Mouse (Mus musculus): ENCODE data around the gene Slc7a8.

The Slc7a8 gene

GRCm38 (mm10) chr14:54701298-54701697, 80.4 kb downstream of the Slc7a8 start:
- in situ Hi-C loops (cut with MboI, MseI), result no loop called here

GRCm38 (mm10) chr14:54699586-54699985, 82.2 kb downstream of the Slc7a8 start:
- in situ Hi-C loops (cut with MboI, MseI), result no loop called here

GRCm38 (mm10) chr14:54698733-54699132, 83.0 kb downstream of the Slc7a8 start, which contains the start of gene Gm29776:
TSS of gene Gm29776 (minus strand) at chr14:54698833.
- in situ Hi-C loops (cut with MboI, MseI), result no loop called here

DNA sequence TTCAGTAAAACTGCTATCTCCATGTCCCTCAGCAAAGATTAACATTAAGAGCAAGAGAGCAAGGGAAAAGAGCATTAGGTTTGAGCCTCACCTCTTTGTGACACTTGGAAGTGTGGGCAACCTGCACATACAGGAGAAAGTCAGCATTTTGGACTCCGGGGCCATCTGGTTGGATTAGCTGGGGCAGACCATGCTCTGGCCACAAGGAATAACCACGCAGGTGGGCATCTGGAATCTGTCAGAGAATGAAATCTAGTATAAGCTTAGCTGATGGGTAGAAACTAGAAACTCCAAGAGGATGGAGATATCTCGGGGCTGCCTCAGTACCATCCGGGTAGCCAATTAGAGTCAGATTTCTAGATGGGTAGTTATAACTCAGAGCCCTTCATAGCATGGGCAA, 85.0 kb downstream of the Slc7a8 start:
- in situ Hi-C loops (cut with MboI, MseI), result no loop called here

- in situ Hi-C loops (cut with MboI, MseI), result no loop called here
Observed at GRCm38 (mm10) chr14:54695042-54695441, 86.7 kb downstream of the Slc7a8 start.

DNA sequence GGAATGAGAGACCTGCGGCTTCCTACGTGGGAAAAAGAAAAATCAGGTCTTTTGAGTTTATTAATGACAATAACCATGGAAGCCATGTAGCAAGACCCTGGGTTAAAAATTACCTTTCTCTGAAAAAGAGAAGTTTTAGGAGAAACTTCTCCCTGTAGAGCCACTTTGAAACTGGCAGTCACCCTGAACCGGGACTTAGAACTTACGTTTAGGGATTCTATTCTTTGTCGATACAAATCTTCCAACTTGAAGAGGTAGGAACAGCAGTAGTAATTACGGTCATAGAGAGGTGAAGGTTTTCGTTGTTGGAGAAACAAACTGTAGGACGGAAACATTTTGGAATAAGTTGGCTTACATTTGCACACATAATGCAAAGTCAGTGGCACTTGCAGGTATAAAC, 94.5 kb downstream of the Slc7a8 start:
- in situ Hi-C loops (cut with MboI, MseI), result no loop called here

DNA sequence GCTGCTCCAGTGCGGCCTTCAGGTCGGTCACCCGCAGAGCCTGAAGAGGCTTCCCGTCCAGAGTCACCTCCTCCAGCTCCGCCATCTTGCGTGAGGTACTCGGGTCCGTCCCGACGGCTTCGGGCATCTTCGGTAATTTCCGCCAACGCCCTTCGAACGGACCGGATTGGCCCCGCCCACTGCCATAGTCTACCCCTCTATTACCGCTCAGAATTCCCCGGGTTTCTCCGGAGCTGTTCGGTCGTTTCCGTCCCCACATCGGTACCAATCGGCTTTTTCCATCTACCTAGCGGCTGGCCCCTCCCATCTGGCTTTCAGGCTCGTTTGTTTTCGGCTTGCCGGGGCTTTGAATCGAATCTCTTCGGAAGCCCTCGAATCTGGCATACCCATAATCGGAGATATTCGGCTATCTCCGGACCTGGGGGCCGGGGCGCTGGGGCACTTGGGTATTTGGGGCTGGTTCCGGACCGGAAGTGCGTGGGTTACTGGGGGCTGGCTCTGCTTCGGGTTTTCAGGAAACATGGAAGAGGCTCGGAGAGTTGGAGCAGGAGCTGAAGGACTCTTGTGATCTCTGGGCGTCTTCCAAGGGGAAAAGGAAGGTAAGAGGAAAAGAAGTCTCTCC, 95.1 kb downstream of the Slc7a8 start, which contains the start of gene Acin1:
Acin1 (minus strand) TSS at position 410 of the 622 bp plus-strand sequence.
- in situ Hi-C loops (cut with MboI, MseI), result no loop called here

GRCm38 (mm10) chr14:54686063-54686521, 95.7 kb downstream of the Slc7a8 start, which contains the start of gene 1700123O20Rik:
TSS of gene 1700123O20Rik (plus strand) at chr14:54686216.
- in situ Hi-C loops (cut with MboI, MseI), result no loop called here

- in situ Hi-C loops (cut with MboI, MseI), result no loop called here
Observed at GRCm38 (mm10) chr14:54685471-54685870, 96.3 kb downstream of the Slc7a8 start.

GRCm38 (mm10) chr14:54682396-54682795, 99.3 kb downstream of the Slc7a8 start:
- in situ Hi-C loops (cut with MboI, MseI), result no loop called here

DNA sequence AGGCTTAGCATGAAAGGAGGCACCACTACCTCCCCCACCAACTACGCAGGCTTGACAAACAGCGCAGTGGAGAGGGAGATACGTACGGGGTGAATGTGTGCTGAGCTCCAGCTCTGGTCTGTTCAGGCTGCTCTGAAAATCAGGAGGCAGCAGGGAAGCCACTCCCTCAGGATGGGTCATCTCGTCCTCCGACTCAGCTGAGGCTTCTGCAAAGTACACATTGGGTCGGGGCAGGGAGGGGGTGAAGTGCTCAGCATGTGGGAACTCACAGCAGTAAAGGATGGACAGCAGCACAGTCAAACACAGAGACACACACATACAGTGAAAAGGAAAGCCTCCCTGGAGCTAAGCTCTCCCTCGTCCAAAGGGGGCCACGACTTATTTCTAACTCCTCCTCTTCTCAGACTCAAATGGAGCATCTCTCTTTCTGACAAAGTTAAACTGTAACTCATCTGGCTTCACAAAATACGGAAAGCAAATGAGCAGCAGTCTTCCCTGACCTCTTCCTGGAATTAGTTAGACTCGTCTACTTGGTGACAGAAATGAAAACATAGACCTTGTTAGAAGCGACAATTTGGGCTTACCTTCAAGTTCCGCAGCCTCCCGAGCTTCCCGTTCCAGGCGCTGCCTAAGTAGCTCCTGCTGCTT, 103.0 kb downstream of the Slc7a8 start:
- in situ Hi-C loops (cut with MboI, MseI), result no loop called here

GRCm38 (mm10) chr14:54676290-54676689, 105.5 kb downstream of the Slc7a8 start:
- in situ Hi-C loops (cut with MboI, MseI), result no loop called here

GRCm38 (mm10) chr14:54674317-54674716, 107.4 kb downstream of the Slc7a8 start:
- in situ Hi-C loops (cut with MboI, MseI), result no loop called here
